Mouse (Mus musculus) gastrocnemius, postnatal 36 days (tissue): ENCODE measurements around the gene Tmem260. TPM values are rescaled to one million over a fixed set of nuclear protein-coding genes. Genes with fewer than 3 reads are reported as not detected.
"Not testable (repeated sequence)": the region's sequence is repeated elsewhere in the genome, so short reads cannot be mapped to it uniquely, and the experiment has no call there.

Source experiments
- DNase-seq, 2 experiments: peaks; one replicate each; pipeline ENCODE4 v3.0.0; 2022
- intact Hi-C: fragments of 180-260 bp; cut with DNase I; formaldehyde crosslinking; loops from one replicate; pipeline ENCODE4 v1.15.1; 2025
- total RNA-seq, 2 experiments: library from RNA; stranded (reverse); gene quantifications; 2 replicates each; pipeline ENCODE4 v1.2.3; 2021

Gene Tmem260
- total RNA-seq, 2 experiments from 2014 or later, result 3.9 to 4.0 TPM

DNA sequence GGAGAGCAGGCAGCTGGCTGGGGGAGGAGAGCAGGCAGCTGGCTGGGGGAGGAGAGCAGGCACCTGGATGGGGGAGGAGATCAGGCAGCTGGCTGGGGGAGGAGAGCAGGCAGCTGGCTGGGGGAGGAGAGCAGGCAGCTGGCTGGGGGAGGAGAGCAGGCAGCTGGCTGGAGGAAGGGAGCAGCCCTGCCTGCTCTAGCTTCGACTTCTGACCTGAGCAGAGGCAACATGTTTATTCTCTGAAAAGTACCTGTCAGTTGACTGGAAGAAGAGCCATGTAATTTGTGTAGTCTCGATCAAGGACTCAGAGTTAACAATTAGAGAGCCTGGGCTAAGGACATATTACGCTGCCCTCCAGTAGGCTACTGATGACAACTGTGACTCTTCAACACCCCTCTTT lies 29.9 kb downstream of the Tmem260 start:
- intact Hi-C loops, DNase-seq: not testable (repeated sequence)

DNA sequence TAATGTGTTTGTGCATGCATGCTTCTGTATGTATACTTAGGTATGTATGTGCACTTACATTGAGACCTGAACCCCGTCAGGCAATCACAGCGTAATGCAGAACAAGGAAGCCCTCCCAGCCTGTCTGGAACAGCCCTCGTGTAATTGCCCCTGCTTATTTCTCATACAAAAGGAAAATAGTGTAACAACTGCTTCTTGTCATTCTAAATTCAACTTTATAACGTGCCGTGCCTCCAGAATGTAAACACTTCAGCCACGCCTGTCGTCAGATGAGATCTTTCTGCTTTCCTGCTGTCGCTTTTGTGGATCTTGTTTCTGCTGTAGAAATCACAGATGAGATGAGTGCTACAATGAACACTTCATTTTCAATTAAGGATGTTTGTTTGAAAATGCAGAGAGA lies 30.4 kb downstream of the Tmem260 start:
- no peak for DNase-seq
- intact Hi-C loops, result no loop called here

DNA sequence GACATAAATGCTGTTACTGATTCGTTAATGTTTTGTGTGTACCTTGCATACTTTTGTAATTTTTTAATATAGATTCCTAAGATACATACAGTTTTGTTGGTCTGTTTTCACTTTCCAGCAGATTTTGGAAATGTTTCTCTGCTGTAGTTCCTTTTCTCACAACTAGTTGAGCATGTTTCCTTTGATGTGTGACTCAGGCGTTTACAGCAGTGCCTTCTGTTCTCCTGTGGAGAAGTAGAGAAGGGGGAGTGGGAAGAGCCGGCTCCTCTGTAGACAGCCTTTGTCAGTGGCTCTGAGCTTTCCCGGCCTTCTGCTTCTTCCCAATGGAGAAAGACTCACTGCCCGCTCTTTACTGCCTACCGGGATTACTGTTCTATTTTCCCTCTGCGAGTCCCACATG lies 35.7 kb downstream of the Tmem260 start:
- intact Hi-C loops, result no loop called here
- DNase-seq, result no peak

DNA sequence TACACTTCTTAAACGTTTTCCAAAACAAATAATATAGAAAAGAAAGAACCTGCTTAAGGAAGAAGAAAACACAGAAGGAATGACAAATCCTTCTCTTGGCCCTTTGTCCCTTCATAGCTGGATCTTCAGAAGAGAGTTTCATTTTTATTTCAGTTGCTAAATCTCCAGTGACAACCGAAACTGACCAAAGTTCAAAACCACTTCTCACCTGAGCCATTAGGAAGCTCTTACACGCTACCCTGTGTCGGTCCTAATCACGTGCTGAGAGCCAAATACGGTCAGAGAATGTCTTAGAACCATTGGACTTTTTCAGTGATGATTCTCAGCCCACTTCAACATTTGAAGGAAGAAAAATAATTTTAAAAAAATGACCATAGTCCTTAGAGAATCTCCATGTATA lies 36.8 kb downstream of the Tmem260 start:
- intact Hi-C loops, result no loop called here

DNA sequence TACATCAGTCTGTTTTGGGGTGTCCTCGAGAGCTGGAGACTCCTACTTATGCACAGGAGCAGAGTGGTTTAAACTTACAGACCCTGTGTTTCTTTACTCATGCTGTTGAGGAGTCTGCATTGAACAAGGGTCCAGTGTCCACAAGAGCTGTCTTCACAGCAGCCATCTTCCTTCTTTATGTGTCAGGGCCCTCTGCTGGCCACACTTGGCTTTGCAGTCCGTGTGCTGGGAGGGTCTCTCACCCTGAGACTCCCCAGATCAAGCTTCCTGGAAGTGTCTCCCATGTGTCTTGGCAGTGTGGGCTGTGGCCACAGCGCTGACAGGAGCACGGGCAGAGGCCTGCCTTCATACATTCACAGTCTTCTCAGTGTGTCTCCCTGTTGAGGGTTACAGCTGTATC lies 48.0 kb downstream of the Tmem260 start:
- intact Hi-C loops, result no loop called here
- peak in 1 of 2 experiments; percentile 22 for DNase-seq

More for the DNA sequence above, 36.8 kb downstream of the Tmem260 start:
- DNase-seq, result no peak

DNA sequence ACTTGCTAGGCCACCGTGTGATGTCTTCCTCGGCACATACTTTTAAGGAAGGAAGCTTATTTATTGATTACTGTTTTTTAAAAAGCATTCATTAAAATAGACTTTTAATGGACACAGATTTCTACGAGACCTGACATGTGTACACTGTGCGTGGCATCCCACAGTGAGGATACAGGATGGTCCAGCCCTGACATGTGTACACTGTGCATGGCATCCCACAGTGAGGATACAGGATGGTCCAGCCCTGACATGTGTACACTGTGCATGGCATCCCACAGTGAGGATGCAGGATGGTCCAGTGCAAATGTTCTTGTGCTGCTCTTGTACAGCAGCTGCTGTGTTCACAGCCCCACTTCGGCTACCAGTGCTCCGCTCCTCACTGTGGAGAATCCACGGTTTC lies 56.6 kb downstream of the Tmem260 start:
- intact Hi-C loops, result no loop called here

DNA sequence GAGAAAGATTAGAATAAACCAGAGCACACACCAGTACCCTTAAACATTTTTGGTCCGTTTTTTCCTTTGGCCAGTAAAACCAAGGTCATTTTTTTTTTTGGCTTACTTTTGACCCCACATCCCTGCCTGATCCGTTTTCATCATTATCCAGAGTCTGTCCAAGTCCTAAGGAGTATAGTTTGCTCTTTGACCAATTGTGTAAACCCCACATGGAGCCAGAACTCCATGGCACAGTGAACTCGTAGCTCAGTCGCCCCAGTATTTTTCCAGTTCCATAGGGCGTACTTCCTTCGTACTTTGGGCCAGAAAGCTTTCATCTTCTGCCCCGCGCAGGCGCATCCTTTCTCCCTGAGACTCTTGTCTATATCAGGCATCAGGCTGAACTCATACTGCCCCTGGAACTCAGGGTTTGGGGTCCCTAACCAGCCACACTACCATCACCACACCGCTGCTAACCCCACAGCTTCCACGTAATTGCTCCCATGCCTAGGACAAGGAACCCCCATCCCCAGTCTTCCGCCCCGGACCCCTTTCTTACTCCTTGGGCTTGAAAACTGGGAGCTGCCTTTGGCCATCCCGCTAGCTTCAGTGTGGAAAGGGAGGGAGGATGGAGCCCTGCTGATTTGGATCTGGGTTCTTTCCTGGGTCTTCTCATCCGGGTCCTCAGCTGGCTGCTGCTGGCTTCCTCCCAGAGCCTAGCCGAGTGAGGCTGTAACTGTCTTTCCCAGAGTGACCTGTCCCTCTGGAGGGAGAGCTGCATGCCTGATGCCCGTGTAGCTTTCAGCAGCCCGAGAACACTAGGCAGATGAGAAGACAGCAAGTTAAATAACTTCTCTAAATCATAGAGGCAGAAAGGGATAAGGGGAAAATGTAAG lies 58.0 kb downstream of the Tmem260 start:
- intact Hi-C loops, result no loop called here
- DNase-seq, result no peak

More for the DNA sequence above, 56.6 kb downstream of the Tmem260 start:
- DNase-seq, result no peak

DNA sequence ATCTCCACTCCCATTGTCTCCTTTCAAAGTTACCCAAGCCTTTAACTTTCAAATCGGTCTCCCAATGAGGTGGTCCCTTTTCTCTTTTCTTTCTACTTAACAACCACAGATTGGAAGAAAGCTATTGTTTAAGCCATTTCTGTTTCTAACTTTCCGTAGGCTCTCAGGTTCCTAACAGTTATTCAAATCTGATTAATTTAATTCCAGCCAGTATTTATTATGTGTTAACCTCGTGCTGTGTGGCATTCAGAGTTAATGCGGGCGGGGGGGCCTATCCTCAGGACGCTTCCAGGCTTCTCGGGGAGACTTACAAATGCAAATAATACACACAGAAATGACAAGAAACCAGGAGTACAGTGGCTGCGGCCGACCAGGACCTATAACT lies 58.6 kb downstream of the Tmem260 start:
- intact Hi-C loops, result no loop called here
- DNase-seq, result no peak

DNA sequence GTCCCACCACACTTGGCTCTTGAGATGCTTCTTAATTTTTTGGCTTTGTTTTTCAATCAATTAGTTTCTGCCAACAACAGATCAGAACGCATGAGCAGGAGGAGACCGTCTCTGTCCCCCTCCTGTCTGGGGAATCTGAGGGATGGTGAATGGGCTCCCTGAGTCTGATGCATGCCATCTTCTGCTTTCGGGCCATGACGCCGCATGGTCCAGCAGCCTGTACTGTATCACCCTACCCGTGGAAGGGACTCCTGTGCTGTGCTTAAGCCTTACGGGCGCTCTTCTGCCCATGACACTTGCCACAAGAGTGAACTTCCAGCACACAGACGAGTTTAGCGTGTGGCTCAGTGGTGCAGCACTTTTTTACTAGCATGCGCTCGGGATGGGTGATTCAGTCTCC lies 59.7 kb downstream of the Tmem260 start:
- no peak for DNase-seq
- intact Hi-C loops, result no loop called here

DNA sequence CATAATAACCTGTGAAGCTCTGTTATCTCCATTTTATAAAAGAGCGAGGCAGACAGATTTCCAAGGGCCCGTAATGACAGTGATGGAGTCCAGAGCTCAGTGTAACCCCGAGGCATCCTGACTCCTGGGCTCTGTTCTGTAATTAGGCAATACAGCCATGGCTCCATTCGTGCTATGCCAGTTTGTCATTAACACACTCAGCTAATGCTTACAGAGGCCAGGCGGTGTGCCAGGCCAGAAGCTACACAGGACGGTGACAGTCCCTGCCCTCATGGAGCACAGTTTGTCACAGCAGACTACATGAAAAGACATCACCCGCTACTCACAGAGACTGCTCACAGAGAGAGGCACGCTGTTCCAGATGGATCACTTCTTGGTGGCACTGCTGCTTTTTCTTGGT lies 61.5 kb downstream of the Tmem260 start:
- intact Hi-C loops, result no loop called here

DNA sequence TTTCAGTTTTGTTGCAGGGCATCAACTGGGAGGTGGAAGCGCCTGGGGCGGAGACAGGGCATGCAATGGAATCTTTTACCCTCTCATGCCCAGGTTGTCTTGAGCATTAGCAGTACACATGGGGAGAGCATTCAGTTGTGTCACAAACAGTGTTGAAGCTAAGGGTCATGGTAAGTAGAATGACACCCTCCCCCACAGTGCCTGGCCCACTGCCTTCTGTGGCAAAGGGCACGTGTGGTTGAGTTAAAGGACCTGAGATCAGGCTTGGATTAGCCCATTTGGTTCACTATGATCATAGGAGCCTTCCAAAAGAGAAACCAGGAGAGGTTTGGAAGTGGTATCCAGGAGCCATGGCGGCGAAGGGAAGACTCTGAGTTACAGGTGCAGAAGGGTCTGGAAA lies 63.2 kb downstream of the Tmem260 start:
- DNase-seq, result no peak
- intact Hi-C loops, result no loop called here

More for the DNA sequence above, 61.5 kb downstream of the Tmem260 start:
- DNase-seq, result no peak

DNA sequence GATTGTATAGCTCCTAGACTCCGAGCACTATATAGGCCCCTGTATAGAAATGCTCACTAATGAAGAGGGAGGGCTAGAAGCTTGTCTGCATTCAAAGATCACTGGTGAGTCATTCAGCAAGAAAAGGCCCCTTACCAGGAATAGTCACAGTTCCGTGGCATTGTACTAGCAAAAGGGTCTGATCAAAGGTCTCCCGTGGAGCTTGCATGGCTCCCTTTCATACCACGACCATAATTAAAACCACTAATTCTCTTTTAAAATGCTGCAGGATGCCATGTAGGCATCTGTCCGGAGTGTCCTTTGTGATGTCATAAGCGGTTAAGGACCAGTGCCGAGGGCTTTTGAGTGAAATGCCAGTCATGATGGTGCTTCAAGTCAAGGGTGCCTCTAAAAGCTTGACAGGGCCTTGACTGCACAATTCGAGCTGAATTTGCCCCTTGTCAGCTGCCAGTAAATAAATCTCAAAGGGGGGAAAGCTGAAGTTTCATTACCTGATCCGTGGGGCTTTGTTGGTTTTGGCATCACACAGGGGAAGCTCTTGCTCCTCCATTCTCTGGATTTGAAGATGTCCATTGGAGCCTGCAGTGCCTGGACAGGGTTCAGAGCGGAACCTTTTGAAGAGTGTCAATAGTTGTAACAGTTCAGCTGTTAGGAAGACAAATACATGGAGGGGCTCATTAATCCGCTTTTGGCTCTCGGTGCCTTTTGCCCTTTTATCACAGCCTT lies 67.3 kb downstream of the Tmem260 start:
- intact Hi-C loops, result no loop called here

DNA sequence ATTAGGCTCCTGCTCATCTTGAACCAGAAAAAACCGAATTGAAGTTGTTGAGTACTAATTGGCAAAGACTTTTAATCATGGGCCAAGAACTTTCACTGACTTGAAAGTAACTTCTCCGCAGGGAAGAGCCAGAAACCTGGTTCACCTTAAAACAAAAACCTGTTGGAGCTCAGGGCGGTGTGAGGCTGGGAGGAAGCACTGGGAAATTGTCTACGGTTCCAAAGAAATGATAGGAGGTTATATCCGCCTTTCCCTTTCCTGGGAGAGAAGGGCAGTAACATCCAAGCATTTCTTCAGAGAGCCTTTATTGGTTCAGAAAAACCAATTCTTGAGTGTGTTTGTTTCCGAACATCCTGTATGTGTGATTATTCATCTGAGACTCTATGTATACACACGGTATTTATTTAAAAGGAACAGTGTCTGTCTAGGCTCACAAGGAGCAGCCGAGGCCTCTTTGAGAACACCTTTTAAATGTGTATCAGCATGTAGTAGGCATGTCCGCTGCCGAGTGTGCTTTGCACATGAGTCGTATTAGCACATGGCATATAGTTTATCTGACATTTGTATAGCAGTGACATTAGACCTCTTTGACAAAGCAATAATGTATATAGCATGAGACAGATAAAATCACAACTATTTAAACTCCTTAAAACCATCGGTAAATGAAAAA lies 68.0 kb downstream of the Tmem260 start:
- intact Hi-C loops, result no loop called here
- no peak for DNase-seq

More for the DNA sequence above, 67.3 kb downstream of the Tmem260 start:
- no peak for DNase-seq

DNA sequence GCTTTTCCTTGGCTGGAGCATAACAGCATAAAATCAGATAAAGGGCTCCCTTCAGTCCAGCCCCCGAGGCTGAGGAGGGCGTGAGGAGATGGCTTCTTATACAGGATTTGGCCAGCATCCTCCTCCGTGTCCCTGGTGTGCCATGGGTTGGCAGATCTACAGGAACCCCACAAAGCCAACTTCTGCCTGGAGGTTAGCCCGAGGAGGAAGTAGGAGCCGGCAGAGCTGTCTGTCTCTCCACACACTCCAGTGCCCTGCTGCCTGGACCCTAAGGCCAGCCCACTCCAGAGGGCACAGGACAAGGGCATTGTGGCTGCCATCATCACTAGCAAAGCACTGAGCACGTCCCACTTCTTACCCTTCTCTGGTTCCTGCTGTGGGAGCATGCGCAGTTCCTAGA lies 68.7 kb downstream of the Tmem260 start:
- intact Hi-C loops, result no loop called here

DNA sequence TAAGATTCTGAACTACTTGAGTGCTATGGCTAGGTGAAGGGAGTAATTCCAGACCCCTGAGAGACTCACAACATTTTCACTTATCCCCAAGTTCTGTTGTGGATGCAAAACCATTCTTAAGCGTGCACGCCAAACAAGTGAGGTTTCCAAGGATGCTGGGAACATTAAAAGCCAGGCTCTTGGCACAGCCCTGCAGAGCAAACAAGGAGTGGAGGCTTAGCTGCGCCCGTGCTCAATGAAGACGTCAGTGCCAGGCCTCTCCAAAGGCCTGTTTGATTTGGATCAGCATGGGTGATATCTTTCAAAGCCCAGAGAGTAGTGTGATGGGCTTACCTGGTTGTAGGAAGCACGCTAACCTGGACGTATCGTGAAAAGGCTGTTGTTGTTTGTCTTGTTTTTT lies 69.6 kb downstream of the Tmem260 start:
- intact Hi-C loops, result no loop called here
- DNase-seq, result no peak

More for the DNA sequence above, 68.7 kb downstream of the Tmem260 start:
- DNase-seq, result no peak

DNA sequence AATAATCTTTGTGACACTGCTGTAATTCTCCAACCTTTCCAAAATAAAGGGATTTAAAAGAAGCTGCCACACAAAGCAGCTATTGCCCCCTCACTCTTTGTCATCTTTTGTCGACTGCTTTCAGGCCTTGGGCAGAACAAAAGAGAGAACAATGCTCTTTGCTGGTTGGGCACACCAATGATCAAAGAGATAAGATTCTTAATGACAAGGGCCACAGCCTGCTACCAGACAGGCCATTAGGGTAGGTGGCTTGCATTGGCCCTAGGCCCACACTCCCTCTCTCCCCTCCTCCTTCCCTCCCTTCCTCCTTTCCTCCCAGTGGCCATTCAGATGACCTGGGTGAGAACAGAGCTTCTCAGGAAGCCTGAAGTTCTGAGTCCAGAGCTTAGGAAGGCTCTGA lies 77.4 kb downstream of the Tmem260 start:
- intact Hi-C loops, result no loop called here

DNA sequence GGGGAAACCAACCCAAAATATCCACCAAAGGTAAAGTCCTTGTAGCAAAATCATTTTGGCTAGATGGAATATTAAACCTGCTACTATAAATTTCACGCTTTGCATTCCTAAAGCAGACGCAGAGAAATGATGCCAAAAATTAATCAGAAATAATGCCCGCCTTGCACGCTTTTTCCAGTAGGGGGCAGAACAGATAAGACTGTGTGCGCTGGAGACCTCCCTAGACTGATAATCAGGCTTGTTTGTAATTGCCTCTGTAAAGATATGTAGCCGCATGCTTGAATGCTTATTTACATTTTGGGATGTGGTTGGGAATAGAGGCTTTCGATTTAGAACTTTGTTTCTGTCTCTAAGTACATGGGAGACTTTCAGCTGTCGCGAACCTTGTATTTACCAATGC lies 78.2 kb downstream of the Tmem260 start:
- intact Hi-C loops, result no loop called here
- DNase-seq, result no peak

More for the DNA sequence above, 77.4 kb downstream of the Tmem260 start:
- no peak for DNase-seq

DNA sequence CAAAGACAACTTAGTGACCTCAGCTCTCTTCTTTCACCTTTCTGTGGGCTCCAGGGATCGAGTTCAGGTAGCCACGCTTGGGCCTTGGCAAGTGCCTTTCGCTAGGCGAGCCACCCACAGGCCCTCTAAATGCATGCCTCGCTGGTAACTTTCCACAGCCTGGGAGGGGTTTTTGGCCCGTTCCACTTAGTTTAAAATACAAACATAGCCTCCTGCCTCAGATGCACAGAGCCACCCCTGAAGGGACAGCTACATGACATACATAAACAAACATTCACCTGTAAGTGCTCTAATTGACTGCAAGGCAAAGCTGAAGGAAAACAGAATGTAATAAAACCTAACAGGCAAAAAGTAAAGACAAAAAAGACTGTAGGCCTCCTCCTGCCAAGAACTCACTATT lies 79.1 kb downstream of the Tmem260 start:
- intact Hi-C loops, result no loop called here
- no peak for DNase-seq

DNA sequence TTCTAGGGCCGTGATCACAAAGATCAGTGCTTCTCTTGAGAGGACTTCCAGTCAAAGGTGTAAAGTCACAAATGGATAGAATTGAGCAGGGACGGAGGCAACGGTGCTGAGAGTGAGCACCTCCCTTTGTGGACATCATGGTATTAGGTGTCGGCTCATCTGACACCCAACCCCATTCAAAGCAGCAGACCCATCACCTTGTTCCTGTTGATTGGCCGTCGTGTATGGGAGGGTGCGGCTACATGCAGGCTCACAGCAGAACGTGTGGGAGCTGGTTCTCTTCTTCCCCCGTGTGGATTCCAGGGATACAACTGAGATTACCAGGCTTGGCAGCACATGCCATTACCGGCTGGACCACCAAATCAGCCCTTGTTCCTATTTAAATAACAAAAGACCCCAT lies 84.7 kb downstream of the Tmem260 start:
- DNase-seq, result no peak
- intact Hi-C loops, result no loop called here

DNA sequence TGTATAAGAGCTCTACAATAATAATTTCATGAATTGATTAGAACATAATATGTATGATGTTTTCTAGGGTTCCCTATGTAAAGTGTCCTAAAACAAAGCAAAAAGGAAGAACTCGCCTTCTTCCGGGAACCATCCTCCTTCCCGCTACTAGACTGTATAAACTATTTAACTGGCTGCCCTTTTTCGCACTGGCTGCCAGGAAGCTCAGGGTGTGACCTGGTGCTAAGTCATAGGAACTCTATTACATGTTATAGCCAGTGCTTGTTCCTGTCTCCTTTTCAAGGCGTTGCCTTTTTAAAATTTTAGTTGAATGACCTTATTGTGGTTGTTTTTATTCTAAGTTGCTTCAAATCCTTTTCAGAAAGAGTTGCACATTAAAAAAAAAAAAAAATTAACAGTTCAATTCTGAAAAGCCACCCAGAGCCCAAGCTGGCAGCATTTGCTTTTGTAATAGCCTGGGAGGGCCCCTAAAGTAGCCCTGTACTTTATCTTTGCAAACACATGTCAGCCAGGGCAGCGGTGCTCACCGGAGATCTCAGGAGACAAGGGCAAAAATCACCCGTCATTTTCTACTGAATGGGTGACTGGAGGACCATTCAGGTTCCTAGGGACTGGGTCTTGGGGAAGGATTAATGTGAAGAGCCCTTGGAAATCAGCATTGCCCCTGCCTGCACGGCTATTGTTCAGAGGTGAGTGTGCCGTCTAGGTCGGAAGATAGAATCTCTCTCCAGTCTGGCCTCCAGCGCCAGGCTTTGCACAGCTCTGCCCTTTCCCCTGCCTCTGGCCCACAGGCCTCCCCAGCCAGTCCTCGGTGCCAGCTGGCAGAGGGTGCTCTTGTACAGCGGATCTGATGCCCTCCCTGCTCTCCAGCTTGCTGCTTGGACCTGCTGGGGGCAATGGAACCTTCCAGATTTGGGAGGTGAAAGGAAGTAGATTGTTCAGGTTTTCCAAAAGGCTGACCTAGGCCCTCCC lies 92.2 kb downstream of the Tmem260 start:
- DNase-seq, result no peak

More for the DNA sequence above, 92.2 kb downstream of the Tmem260 start:
- intact Hi-C loops, result no loop called here
